Mouse (Mus musculus) layer of hippocampus, adult 9-11 months (tissue): ENCODE data around the gene Olfr31.
A peak's percentile ranks its signal among the peaks of the same experiment; 100 is the strongest.

Source experiments
- DNase-seq: peaks from one replicate; pipeline ENCODE4 v3.0.0; 2022

Gene Olfr31

DNA sequence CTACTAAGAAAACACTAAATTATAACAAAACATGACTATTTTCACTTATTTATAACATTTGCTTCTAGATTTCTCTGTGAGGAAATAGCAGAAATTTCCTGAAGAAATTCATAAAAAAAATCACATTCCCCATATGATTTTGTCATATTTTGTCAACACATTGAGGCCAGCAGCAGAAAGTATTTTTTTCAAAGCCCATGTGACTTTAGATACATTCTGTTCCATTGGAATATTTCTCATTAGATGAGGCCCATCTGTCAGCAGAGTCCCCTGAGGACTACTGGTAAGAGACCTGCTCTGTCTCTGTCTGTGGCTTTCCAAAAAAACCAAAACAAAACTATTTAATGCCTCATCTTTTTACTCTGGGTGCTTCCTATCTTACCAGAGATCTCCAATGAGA lies at the start of gene Olfr31:
TSS of gene Olfr31 (plus strand) at position 301 of the 400 bp plus-strand sequence.
- no peak for DNase-seq

DNA sequence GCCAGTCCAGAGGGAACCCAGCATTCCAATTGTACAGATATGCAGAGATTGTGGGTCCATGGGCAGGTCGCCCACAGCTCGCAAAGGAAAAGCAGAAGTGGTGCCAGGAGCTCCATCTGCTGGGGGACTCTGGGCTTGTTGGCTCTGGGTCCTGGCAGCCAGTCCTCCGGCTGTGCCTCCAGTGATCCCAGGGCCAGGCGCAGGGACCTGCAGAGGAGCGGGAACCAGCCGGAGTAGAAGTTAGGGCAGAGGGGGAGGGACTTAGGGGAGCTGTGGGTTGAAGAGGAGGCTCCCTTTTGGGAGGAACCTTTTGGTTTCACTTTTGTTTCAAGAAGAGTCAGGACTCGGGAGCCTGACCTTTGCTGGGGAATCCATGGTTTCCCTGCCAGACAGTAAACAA lies 28.2 kb upstream of the Olfr31 start:
- peak; percentile 4 for DNase-seq

DNA sequence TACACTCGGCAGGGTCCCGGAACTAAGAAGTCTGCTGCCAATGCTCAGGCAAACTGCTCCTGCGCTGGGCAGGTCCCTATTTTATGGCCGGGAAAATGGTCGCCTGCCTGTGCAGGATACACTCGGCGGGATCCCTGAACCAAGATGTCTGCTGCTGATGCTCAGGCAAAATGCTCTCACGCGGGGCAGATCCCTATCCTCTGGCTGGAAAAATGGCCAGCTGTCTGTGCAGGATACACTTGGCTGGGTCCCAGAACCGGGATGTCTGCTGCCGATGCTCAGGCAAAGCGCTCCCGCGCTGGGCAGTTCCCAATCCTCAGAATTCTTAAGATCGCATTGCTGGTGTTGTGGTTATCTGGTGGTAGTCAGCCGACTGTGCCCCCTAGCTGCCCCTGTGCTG lies 13.7 kb upstream of the Olfr31 start:
- DNase-seq = no peak

DNA sequence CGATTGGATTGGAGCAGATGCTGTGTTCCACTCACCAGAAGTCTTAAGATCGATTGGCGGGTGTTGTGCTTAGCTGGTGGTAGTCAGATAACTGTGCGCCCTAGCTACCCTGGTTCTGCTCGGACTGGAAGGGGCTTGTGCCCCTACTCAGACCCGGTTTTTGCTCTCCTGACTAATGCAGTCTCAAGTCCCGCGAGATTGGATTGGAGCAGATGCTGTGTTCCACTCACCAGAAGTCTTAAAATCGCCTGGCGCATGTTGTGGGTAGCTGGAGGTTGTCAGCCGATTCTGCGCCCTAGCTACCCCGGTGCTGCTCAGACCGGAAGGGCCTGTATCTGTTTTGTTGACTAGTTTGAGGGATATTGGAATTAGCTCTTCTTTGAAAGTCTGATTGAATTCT lies 13.2 kb upstream of the Olfr31 start:
- DNase-seq = no peak

DNA sequence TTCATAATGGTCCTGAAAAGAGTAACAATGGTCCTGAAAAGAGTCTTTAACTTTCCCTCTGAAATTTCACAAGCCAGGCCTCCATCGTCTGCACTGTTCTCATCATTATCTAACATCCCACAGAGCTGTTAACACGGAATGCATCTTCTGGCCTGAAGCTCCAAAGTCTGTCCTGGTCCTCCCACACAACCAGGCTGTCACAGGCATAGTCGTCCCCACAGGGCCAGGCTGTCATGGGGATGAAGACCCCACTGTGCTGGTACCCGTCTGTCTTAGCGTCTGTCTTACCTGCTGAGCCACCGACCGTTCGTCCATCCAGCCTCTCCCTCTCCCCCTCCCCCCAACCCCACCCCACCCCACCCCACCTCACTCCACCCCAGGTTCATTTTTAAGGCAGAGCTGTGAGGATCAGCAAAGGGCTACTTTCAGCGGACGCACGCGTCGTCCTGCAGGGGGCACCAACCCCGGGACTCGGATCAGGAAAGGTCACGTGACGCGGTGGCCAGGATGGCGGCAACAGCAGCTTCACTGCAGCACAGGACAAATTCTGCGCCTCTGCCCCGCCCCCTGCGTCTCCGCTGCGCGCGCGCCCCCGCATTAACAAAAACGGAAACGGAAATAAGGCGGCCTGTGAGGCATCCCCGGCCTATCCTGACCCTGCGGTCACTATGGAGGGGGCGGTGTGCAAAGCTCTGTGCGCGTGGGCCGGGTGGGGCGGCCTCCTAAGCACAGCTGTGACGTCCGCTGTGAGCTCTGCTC lies 22.7 kb downstream of the Olfr31 start:
- peak; percentile 88 for DNase-seq

DNA sequence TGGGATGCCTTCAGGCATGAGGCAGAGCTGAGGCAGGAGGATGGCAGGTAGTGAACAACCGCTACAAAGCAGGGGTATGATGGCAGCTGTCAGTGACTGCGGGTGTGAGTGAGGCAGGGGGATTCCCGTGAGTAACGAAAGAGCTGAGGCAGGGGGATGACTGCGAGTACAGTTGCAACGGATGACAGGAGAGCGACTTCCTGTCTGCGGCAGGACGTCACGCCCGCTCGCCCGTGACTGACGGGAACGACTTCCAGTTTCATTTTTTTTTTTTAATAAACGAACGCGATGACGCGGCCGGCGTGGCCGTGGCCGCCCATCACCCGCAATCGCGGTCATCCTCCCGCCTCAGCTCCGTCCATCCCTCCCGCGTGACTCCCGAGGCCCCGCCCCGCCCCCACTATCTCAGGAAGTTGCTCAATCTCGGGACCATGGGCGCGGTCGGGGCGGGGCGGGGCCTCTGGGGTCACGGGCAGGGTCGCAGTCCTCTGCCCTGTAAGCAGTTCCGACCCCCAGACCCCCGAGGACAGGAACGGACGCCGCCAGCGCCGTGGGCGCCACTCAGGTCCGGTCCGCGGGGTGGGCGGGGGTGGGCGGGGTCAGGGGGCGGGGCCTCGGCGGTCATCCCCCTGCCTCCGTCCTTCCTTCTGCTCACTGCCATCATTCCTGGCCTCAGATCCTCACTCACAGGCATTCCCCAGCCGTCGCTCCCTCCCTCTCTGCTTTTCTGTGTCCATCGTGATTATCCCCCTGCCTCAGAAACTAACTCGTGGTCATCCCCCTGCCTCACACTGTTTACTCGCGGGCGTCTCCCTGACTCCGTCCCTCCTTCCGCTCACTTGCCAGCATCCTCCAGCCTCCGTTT lies 23.6 kb downstream of the Olfr31 start, which contains the start of gene Il3ra:
TSS of gene Il3ra (plus strand) at position 328 of the 865 bp plus-strand sequence.
- peak; percentile 80 for DNase-seq

DNA sequence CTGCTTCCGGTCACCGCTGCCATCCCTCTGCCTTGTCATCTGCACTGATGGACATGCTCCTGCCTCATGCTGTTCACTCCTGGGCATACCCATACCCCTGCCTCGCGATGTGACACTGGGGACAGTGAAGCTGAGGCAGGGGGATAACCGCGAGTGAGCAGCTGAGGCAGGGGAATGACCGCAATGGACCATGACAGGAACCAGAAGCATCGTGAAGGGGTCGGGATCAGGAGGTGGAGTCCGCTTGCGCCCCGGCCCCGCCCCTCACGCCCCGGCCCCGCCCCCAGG lies 24.1 kb downstream of the Olfr31 start:
- peak; percentile 28 for DNase-seq

DNA sequence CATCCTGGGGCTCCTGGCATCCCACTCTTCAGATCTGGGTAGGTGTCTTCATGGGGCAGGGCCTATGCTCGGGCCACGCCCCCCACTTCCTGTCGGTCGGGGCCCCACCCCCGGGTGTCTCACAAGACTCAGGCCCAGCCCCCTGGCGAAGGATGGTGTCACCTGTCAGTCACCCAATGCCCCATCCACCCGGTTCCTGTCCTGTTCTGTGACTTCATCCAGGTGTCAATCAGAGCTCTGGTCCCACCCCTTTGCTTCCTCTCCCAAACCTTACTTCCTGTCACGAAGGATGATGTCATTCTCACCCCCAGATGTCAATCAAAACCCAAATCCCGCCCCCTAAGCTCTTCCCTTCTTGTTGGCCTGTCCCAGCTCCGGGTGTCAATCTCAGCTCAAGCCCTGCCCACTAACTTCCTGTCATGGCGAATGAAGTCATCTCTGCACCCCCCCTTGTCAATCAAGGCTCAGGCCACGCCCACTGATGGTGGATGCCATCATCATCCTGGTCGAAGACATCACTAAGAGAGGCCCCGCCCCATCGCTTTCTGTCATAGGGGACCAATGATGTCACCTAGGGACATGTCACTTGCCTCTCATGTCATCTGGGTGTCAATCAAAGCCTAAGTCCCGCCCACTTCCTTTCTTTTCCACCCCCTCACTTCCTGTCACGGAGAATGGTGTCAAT lies 24.7 kb downstream of the Olfr31 start:
- DNase-seq = peak; percentile 64

DNA sequence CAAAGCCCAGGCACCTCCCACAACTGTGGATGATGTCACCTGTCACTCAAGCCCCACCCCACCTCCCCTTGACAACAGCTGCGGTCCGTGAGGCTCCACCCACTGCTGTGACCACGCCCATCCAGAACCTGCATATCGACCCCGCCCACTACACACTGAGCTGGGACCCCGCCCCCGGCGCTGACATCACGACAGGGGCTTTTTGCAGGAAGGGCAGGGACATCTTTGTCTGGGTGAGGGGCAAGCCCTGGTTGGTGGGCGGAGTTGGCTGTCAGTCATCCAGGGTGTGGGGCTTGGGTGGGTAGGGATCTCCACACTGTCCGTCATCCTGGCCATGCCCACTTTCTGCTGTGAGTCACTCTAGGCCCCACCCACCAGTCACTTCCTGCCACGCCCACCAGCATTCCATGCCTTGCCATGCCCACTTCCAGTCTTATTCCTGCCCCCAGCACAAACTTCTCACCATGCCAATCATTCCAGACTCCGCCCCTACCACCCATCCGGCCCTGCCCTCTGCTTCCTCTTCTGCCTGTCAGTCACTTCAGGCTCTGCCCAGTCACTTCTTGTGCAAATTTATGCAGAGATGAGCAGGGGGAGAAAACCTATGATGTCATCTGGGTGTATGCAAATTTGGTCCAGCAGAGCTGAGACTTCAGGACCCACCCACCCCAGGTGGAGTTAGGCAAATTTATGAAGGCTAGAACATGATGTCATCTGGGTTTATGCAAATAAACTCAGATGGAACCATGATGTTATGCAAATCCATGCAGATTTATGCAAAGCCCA lies 25.4 kb downstream of the Olfr31 start:
- DNase-seq = peak; percentile 69

DNA sequence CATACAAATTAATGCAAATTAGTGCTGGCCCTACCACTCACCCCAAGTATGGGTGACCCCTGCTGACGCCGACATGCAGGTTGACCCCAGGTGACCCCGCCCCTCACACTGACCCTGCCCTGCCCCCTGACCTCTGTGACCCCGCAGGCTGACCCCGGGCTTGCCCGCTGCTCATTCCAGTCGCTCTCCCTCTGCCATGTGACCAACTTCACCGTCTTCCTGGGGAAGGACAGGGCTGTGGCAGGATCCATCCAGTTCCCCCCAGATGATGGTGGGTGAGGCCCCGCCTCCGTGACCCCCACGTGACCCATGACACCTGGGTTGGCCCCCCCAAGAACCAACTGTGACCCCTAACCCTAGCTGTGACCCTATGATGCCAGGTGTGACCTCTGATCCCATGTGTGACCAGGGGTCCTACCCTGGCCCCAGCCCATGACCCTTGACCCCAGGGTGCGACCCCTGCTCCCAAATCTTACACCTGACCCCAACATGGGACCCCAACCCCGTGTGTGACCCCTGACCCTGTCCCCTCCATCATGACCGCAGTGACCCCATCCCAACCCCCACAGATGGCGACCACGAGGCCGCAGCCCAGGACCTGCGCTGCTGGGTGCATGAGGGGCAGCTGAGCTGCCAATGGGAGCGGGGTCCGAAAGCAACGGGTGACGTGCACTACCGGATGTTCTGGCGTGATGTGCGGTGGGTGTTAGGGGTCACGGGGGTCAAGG lies 26.2 kb downstream of the Olfr31 start:
- no peak for DNase-seq

DNA sequence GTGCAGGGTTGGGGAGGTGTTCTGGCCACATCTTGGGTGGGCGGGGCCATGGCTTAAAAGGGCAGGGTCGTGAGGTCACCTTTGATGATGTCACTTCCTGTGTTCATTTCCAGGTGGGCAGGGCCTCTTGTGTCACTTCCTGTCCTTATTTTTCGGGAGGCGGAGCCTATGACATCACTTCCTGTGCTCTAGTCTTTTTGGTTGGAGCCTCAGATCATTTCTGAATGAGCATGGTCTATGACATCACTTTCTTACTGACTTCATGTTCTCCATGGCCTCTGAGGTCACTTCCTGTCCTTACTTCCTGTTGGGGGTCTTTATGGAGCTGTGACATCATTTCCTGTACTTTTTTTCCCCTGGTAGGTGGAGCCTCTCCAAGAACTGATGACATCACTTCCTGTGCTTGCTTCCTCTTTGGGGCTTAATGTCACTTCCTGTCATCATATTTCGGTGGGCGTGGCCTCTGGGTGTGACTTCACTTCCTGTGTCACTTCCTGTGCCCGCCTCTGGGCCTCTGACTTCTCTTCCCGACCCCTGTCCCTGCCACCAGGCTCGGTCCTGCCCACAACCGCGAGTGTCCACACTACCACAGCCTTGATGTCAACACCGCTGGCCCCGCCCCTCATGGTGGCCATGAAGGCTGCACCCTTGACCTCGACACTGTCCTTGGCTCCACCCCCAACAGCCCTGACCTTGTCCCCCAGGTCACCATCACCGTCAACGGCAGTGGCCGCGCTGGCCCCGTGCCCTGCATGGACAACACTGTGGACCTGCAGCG lies 27.0 kb downstream of the Olfr31 start:
- no peak for DNase-seq

DNA sequence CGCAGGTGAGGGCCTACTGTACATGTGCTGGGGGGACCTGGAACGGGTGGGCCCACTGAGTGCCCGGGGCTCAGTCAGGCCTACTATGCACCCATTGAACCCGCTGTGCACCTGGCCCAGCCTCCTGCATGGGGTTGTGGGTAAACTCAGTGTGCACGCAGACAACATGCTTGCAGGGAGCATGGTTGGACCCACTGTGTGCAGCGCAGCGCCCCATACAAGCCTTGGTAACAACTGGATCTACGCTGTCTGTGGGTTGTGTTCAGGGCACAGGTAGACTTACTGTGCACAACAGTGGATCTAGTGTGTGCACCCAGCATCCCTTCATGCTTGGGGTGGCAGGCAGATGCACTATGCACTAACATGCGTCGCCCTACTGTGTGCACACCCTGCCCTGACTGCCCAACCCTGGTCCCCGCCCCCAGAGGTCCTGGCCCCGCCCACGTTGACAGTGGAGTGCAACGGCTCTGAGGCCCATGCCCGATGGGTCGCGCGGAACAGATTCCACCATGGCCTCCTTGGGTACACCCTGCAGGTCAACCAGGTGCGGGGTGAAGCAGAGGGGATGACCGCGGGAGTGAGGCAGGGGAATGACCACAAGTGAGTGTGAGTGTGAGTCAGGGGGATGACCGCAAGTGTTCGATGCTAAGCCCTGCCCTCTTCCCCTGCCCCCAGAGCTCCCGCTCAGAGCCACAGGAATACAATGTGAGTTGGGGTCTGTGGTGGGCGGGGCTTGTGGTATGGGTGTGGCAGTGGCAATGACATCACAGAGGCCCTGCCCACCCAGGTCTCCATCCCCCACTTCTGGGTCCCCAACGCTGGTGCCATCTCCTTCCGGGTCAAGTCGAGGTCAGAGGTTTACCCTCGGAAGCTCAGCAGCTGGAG lies 27.9 kb downstream of the Olfr31 start:
- no peak for DNase-seq

DNA sequence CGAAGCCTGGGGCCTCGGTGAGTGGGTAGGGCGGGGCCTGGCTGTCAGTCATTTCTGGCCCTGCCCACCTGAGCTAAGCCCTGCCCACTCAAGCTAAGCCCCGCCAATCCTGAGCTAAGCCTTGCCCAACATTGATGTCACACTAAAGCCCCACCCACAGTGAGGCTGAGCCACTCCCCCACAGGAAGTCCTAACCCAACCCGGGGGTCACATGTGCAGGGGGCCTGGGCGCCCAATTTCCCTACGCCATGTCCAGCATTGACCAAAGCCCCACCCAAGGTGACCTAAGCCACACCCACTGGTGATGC lies 28.5 kb downstream of the Olfr31 start:
- no peak for DNase-seq

DNA sequence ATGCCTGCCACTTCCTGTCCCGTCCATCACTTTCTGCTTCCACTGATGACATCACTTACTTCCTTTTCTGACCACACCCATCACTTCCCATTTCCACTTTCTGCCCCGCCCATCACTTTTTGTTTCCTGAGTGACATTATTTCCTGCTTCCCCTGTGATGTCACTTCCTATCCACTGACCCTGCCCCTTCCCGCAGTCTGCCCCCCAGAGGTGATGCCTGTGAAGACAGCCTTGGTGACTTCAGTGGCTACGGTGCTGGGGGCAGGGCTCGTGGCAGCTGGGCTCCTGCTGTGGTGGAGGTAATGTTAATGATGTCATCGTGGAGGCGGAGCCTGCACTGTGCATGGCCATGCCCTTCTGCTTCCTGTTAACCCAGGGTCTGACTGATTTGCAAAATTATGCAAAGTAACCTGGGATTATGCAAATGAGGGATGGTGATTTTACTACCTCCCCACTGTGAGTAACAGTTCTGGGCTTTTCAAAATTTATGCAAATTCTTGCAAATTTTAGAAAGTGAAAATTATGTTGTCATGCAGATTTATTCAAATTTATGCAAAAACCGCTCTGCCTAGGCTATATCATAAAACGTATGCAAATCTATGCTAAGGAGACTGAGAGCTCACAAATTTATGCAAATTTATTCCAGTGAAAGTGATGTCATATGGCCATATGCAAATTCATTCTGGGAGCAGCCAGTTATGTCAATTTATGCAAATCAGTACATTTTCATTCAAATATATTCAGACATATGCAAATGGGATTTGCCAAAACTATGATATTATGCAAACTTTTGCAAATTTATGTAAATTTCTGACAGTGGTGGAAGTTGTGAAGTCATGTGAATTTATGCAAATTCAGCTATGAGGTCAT lies 29.3 kb downstream of the Olfr31 start:
- no peak for DNase-seq

DNA sequence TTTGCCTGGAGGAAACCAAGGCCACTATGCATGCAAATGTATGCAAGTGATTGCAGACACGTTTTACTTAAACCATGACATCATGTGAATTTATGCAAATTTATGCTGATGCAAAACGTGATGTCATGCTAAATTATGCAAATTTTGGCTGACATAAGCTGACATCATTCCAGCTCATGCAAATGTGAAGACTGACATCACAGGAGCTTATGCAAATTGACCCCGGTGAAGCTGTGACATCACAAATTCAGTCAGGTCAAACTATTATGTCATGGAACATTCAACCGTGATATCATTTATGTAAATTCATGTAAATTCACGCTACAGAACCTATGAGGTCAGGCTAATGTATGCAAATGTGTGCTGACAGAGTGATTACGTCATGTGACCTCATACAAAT lies 30.0 kb downstream of the Olfr31 start:
- no peak for DNase-seq

DNA sequence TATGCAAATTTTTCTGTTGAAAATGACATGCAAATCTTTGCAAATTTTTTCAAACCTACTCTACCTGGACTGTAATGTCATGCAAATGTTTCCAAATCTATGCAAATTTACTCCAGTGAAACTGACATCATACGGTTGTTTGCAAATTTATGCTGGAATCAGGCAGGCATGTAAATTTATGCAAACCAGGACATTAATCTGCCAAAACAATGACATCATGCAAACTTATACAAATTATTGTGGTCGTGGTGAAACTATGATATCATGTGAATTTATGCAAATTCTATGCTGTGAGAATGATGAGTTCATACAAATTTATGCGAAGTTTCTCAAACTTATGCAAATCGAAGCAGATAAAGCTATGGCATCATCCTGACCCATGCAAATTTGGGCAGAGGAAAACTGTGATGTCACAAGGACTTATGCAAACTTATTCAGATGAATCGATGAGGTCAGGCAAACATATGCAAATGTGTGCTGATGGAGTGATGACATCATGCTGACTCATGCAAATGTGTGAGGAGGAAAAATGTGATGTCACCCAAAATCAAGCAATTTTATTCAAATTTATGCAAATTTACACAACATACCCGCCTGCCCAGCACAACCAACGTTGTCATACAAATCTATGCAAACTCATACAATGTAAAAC lies 30.6 kb downstream of the Olfr31 start:
- DNase-seq = no peak

DNA sequence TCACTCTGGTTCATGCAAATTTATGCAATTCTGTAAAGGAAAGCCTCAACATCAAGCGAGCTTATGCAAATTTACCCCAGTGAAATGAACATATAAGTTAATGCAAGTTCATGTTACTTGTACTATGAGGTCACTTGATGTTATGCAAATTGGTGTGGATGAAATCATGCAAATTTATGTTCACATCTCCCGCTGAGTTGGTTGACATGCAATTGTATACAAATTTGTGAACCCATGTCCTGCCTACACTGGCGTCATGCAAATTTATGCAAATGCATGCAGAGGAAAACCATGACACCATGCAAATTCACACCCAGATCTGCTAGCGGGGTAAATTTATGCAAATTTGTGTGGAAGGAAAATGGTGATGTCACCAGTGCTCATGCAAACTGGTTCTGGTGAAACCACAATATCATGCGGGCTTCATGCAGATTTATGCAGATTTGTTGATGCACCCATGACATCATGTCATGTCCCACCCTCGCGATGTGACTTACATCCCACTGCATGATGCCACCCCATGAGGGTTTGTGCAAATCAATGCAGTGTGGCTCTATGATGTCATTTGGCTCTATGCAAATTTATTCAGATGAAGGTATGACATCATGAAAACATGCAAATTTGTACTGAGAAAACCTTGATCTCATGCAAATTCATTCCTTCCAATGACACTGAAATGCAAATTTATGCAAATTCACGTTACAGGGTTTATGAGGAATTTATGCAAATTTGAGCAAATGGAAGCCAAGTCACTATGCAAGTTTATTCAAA lies 31.3 kb downstream of the Olfr31 start:
- no peak for DNase-seq
